Mouse (Mus musculus): ENCODE results near the gene Dapk1. TPM values are rescaled to one million over a fixed set of nuclear protein-coding genes. Genes with fewer than 3 reads are reported as not detected.

The Dapk1 gene
- polyA plus RNA-seq, 1 experiment from 2014 or later, result 3.3 TPM

- H3K4me1 ChIP-seq (replicated peaks; ENCODE audit: control insufficient read depth, insufficient read depth, low read length), result 0 out of 2 replicates have a peak, but pooled peaks cover 4% of the 10 kb centered on the region
- no peak overlapping the region for H3K4me3 ChIP-seq (ENCODE audit: low read depth, low read length)
- no peaks in the 10 kb centered on the region for H3K36me3 ChIP-seq (ENCODE audit: control insufficient read depth, insufficient read depth)
- no peak for ATAC-seq
- no peak overlapping the region for H3K9ac ChIP-seq (ENCODE audit: low read depth, low read length)
- no peak overlapping the region for H3K4me2 ChIP-seq (replicated peaks; ENCODE audit: low read depth)
- H3K9me3 ChIP-seq (ENCODE audit: control insufficient read depth), result no peaks in the 10 kb centered on the region
- no peak for TF ChIP-seq CTCF (IDR thresholded peaks at IDR 0.05; ENCODE audit: low read depth)
- WGBS, result 82% methylated on average over 3 of the region's 3 CpGs
- H3K27ac ChIP-seq (ENCODE audit: low read depth, low read length), result no peak overlapping the region
- no peaks in the 10 kb centered on the region for H3K27me3 ChIP-seq (replicated peaks; ENCODE audit: control insufficient read depth, insufficient read depth, low read length)
Measured at GRCm38 (mm10) chr13:60612160-60612559, 10.4 kb downstream of the Dapk1 start.

DNA sequence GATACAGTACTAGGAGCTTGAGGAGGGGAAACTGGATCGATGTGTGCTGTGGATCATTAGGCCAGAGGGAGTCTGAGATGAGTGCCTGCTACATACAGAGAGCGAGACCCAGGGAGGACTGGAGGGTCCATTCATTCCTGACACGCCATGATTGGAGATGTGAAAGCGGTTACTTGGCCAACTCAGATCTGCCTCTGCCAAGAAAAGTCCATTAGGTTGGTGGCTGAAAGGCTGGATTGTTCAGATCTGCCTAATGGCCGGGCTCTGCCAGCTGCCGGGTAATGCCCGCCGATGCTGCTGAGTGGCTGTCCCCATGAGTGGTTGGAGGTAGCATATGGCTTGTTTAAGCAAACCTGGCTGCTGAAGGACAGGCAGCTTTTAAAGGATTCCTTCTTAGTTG, 12.4 kb downstream of the Dapk1 start:
- no peak for ATAC-seq
- WGBS, result 86% methylated on average over 8 of the region's 8 CpGs
- TF ChIP-seq CTCF (IDR thresholded peaks at IDR 0.05; ENCODE audit: low read depth), result no peak

DNA sequence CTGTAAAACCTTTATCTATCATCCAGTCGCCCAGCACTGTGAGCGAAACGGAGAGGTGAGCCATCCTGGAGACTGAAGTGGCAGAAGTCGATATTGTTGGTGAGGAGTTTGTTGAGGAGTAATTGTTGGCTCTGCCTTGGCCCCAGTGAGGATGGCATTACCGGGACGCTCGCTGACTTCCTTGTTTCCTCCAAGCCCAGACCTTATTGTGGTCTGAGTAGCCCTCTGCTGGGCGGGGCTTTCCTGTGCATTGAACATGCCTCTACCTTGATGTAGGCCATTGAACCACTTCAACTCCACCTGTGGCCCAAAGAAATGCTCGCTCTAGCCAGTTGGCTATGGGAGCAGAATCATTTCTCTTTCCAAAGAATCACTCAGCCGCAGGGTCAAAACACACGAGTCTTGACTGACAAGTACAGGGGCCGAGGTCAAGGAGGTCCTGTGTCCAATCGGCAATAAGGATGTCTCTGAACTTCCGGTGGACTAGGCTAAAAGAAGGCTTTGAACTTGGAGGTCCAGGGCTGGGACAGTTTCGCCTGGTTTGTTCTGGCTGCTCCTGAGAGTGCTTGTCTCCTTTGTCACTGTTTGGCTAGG, 13.4 kb downstream of the Dapk1 start:
- no peak for ATAC-seq
- Histone ChIP-seq H3K9ac (ENCODE audit: low read depth, low read length) (no peak overlapping the region), H3K4me2 (replicated peaks; ENCODE audit: low read depth) (no peak overlapping the region), H3K36me3 (ENCODE audit: control insufficient read depth, insufficient read depth) (no peaks in the 10 kb centered on the region), H3K9me3 (ENCODE audit: control insufficient read depth) (no peaks in the 10 kb centered on the region), H3K4me1 (replicated peaks; ENCODE audit: control insufficient read depth, insufficient read depth, low read length) (no peaks in the 10 kb centered on the region; the same call in 1 of the 2 replicates), H3K4me3 (ENCODE audit: low read depth, low read length) (no peak overlapping the region), H3K27ac (ENCODE audit: low read depth, low read length) (no peak overlapping the region), H3K27me3 (replicated peaks; ENCODE audit: control insufficient read depth, insufficient read depth, low read length) (no peaks in the 10 kb centered on the region)
- 0 out of 2 replicates have a peak, but pooled peaks have one; percentile 10 for TF ChIP-seq CTCF (IDR thresholded peaks at IDR 0.05; ENCODE audit: low read depth)
- 65% methylated on average over 15 of the region's 15 CpGs for WGBS

More for the DNA sequence above, 12.4 kb downstream of the Dapk1 start:
- H3K4me3 ChIP-seq (ENCODE audit: low read depth, low read length), result no peak overlapping the region
- H3K36me3 ChIP-seq (ENCODE audit: control insufficient read depth, insufficient read depth), result no peaks in the 10 kb centered on the region
- H3K4me2 ChIP-seq (replicated peaks; ENCODE audit: low read depth), result no peak overlapping the region
- H3K9me3 ChIP-seq (ENCODE audit: control insufficient read depth), result no peaks in the 10 kb centered on the region
- H3K27ac ChIP-seq (ENCODE audit: low read depth, low read length), result no peak overlapping the region
- no peaks in the 10 kb centered on the region for H3K27me3 ChIP-seq (replicated peaks; ENCODE audit: control insufficient read depth, insufficient read depth, low read length)
- H3K9ac ChIP-seq (ENCODE audit: low read depth, low read length), result no peak overlapping the region
- no peaks in the 10 kb centered on the region; the same call in 1 of the 2 replicates for H3K4me1 ChIP-seq (replicated peaks; ENCODE audit: control insufficient read depth, insufficient read depth, low read length)

- no peaks in the 10 kb centered on the region; the same call in none of the 2 replicates for H3K4me1 ChIP-seq (replicated peaks; ENCODE audit: control insufficient read depth, insufficient read depth, low read length)
- H3K4me2 ChIP-seq (replicated peaks; ENCODE audit: low read depth), result no peak overlapping the region
- H3K9me3 ChIP-seq (ENCODE audit: control insufficient read depth), result no peaks in the 10 kb centered on the region
- H3K36me3 ChIP-seq (ENCODE audit: control insufficient read depth, insufficient read depth), result no peaks in the 10 kb centered on the region
- no peaks in the 10 kb centered on the region for H3K27me3 ChIP-seq (replicated peaks; ENCODE audit: control insufficient read depth, insufficient read depth, low read length)
- ATAC-seq, result no peak
- no peak overlapping the region for H3K27ac ChIP-seq (ENCODE audit: low read depth, low read length)
- no peak overlapping the region for H3K9ac ChIP-seq (ENCODE audit: low read depth, low read length)
- WGBS, result 91% methylated on average over 6 of the region's 6 CpGs
- no peak for TF ChIP-seq CTCF (IDR thresholded peaks at IDR 0.05; ENCODE audit: low read depth)
- no peak overlapping the region for H3K4me3 ChIP-seq (ENCODE audit: low read depth, low read length)
Measured at GRCm38 (mm10) chr13:60616036-60616435, 14.3 kb downstream of the Dapk1 start.

DNA sequence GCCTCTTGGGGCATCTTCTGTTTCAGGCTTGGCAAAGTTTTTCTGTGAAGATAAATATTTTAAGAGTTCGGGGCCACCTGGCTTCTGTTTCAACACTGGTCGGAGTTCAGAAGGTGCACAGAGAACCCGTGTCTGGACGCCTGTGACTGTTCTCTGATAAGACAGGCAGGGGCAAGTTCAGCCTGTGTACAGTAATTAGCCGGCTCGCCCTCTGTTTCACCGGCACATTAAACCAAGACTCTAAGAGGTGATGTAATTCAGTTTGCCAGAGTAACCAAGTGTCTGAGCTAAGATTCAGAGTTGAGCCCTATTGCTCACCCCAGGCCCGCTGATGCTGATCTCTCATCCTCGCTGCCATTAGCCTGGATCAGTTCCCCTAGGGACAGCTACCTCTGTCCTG, 16.5 kb downstream of the Dapk1 start:
- H3K27ac ChIP-seq (ENCODE audit: low read depth, low read length), result no peak overlapping the region
- TF ChIP-seq CTCF (IDR thresholded peaks at IDR 0.05; ENCODE audit: low read depth), result no peak
- ATAC-seq, result peak; percentile 66
- no peaks in the 10 kb centered on the region for H3K27me3 ChIP-seq (replicated peaks; ENCODE audit: control insufficient read depth, insufficient read depth, low read length)
- no peaks in the 10 kb centered on the region for H3K36me3 ChIP-seq (ENCODE audit: control insufficient read depth, insufficient read depth)
- no peak overlapping the region for H3K9ac ChIP-seq (ENCODE audit: low read depth, low read length)
- no peak overlapping the region for H3K4me3 ChIP-seq (ENCODE audit: low read depth, low read length)
- WGBS, result 20% methylated on average over 9 of the region's 9 CpGs
- H3K4me1 ChIP-seq (replicated peaks; ENCODE audit: control insufficient read depth, insufficient read depth, low read length), result no peaks in the 10 kb centered on the region; the same call in none of the 2 replicates
- no peaks in the 10 kb centered on the region for H3K9me3 ChIP-seq (ENCODE audit: control insufficient read depth)
- H3K4me2 ChIP-seq (replicated peaks; ENCODE audit: low read depth), result no peak overlapping the region

GRCm38 (mm10) chr13:60619723-60620122, 18.0 kb downstream of the Dapk1 start:
- Histone ChIP-seq H3K9me3 (ENCODE audit: control insufficient read depth) (no peaks in the 10 kb centered on the region), H3K4me1 (replicated peaks; ENCODE audit: control insufficient read depth, insufficient read depth, low read length) (no peaks in the 10 kb centered on the region; the same call in none of the 2 replicates), H3K9ac (ENCODE audit: low read depth, low read length) (no peak overlapping the region), H3K4me3 (ENCODE audit: low read depth, low read length) (no peak overlapping the region), H3K27me3 (replicated peaks; ENCODE audit: control insufficient read depth, insufficient read depth, low read length) (no peaks in the 10 kb centered on the region), H3K4me2 (replicated peaks; ENCODE audit: low read depth) (no peak overlapping the region), H3K27ac (ENCODE audit: low read depth, low read length) (no peak overlapping the region), H3K36me3 (ENCODE audit: control insufficient read depth, insufficient read depth) (no peaks in the 10 kb centered on the region)
- ATAC-seq, result no peak
- WGBS, result 24% methylated on average over 6 of the region's 6 CpGs
- no peak for TF ChIP-seq CTCF (IDR thresholded peaks at IDR 0.05; ENCODE audit: low read depth)
